Mouse (Mus musculus) kidney, adult 2 months (tissue): ENCODE results near the gene Gm11114.

ENCODE experiments used
- CTCF ChIP-seq: fragments of 200-500 bp; conservative IDR thresholded peaks from 2 replicates; pipeline ENCODE4 v1.5.1; 2011; ENCODE audit warnings: low read depth, mild to moderate bottlenecking, control low read depth, low read length, moderate library complexity, mixed read lengths; ENCODE audit not compliant: insufficient read depth, insufficient read length
- POLR2A ChIP-seq: fragments of 200-500 bp; IDR thresholded peaks from one replicate; pipeline ENCODE4 v1.6.1; 2011; ENCODE audit warnings: low read depth, low read length, control low read depth

- TF ChIP-seq CTCF (no peak), POLR2A (no peak)
These were observed at the start of gene Gm11114 for GRCm38 (mm10) chr9:85312473-85312872.
